Mouse (Mus musculus): ENCODE measurements around the gene Erp29.

GRCm38 (mm10) chr5:121438131-121438530, 14.2 kb downstream of the Erp29 start:
- no peak for TF ChIP-seq POLR2A (IDR thresholded peaks at IDR 0.05; ENCODE audit: low read depth, low read length)
- TF ChIP-seq CTCF (IDR thresholded peaks at IDR 0.05; ENCODE audit: borderline replicate concordance, insufficient read depth, low read length) = no peak

Data from embryonic fibroblast, embryonic 13.5 days (primary cell).